Mouse (Mus musculus) cerebellum, adult 2 months (tissue): ENCODE measurements around the gene Tceal3.

Source experiments
- CTCF ChIP-seq: fragments of 200-500 bp; IDR thresholded peaks from 2 replicates; pipeline ENCODE4 v1.5.1; 2011; ENCODE audit warnings: low read depth, mild to moderate bottlenecking, control low read depth, low read length, moderate library complexity, borderline replicate concordance; ENCODE audit not compliant: insufficient read depth
- POLR2A ChIP-seq: fragments of 200-500 bp; IDR thresholded peaks from 2 replicates; pipeline ENCODE4 v1.6.1; 2011; ENCODE audit warnings: low read length, control low read depth, borderline replicate concordance; ENCODE audit not compliant: insufficient read depth

DNA sequence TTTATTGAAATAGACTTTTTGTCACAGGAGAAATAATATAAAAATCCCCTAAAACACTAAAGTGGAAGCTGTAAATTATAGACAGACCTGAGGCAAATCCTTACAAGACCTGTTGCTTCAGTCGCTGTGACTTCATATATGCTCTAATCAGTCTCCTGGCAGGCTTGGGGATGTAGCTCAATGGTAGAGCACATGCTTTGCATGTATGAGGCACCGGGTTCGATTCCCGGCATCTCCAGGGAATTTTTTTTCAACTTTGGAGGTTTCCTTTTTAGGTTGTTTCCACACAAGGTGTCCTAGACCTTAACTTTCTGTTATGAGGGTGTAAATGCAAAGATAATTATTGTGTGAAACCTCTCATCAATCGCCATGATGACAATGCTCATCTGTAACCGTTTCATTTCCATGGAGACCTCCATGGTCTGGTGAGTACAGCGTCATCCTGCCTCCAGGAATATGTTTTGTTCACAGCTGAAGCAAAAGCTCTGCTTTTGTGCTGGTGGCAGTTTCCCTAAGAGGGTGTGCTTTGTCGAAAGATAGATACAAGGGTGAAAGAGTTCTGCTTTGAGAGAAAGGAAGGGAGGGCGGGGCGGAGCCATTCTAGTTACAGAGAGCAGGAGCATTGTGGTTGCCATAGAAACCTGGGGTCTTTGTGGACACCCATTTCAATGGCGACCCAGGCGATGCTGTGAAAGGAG is at the start of gene Tceal3:
- TF ChIP-seq CTCF (no peak), POLR2A (no peak)
